Mouse (Mus musculus): ENCODE data around the gene F11r. TPM values are rescaled to one million over a fixed set of nuclear protein-coding genes. Genes with fewer than 3 reads are reported as not detected.
A peak's percentile ranks its signal among the peaks of the same experiment; 100 is the strongest.

Gene F11r
- 19.2 and 20.9 TPM in 2 replicates for polyA plus RNA-seq (2012; rRNA removed)
- polyA plus RNA-seq (2014; fragmentation: Nextera tagmentation; extraction: Ambion mirVana), result 35.4 and 37.6 TPM in 2 replicates

DNA sequence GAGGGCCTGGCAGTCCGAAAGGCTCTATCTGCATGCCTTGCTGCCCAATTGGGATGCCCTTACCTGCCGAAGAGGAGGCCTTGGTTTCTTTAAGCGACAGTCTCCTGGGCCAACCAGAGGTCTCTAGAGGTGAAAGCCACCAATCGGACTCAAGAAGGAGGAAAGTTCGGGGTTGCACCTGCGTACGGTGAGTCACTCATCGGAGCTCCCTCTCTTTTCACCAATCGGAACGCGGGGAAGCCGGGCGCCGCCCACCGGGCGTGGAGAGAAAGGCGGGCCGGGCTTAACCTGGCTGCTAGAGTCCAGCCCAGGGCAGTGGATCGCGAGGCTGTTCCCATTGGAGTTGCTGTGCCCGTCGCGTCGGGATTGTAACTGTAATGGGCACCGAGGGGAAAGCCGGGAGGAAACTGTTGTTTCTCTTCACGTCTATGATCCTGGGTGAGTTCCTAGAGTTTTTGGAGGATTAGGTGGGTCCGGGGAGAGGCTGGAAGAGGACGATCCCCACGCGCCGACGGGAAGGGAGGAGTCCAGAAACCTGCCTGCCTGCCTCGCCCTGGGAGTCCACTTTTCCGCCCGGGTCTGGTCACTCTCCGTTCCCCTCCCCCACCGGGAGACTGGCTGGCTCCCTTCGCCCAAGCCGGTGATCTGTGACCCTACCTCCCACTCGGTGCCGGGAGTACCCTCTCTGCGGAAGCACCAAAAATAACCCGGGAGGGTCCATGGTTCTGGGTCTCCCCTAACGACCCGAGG lies at the start of gene F11r:
F11r (plus strand) TSS at position 272 of the 750 bp plus-strand sequence.
- WGBS, result 1% methylated on average over 46 of the region's 46 CpGs
- no peaks in the 10 kb centered on the region for H3K9me3 ChIP-seq (ENCODE audit: control insufficient read depth, low read length)
- no peak within 1 kb of the TSS for H3K27ac ChIP-seq (replicated peaks; ENCODE audit: low read depth, low read length)
- DNase-seq (ENCODE audit: low spot score), result peak; percentile 61
- peaks cover 12% of the 10 kb centered on the region; the same call in 1 of the 2 replicates for H3K4me1 ChIP-seq (ENCODE audit: control insufficient read depth, insufficient read depth, low read length)
- peak within 1 kb of the TSS; percentile 46 for H3K4me3 ChIP-seq (replicated peaks; ENCODE audit: low read length)
- peak within 1 kb of the TSS; percentile 65 for H3K4me2 ChIP-seq (replicated peaks; ENCODE audit: low read depth, low read length, severe bottlenecking)
- peak; percentile 38; the same call in 1 of the 2 replicates for ATAC-seq (ENCODE audit: low FRiP score, low read depth)
- H3K36me3 ChIP-seq (ENCODE audit: control insufficient read depth, insufficient read depth, low read length), result no peaks in the 10 kb centered on the region
- peak within 1 kb of the TSS; percentile 45 for H3K9ac ChIP-seq (ENCODE audit: low read depth, low read length, severe bottlenecking)
- H3K27me3 ChIP-seq (ENCODE audit: control insufficient read depth, insufficient read depth, low read length), result peaks cover 20% of the 10 kb centered on the region; the same call in 1 of the 2 replicates
- TF ChIP-seq POLR2A (IDR thresholded peaks at IDR 0.05; ENCODE audit: borderline replicate concordance, extremely low read depth, insufficient read depth, insufficient read length), result no peak

GRCm38 (mm10) chr1:171388376-171389102 lies 48.8 kb upstream of the F11r start, which contains the start of gene Arhgap30:
Arhgap30 (plus strand) TSS chr1:171388954.
- H3K36me3 ChIP-seq (ENCODE audit: control insufficient read depth, insufficient read depth, low read length), result no peaks in the 10 kb centered on the region
- no peak within 1 kb of the TSS for H3K4me3 ChIP-seq (replicated peaks; ENCODE audit: low read length)
- no peaks in the 10 kb centered on the region for H3K4me1 ChIP-seq (ENCODE audit: control insufficient read depth, insufficient read depth, low read length)
- H3K27me3 ChIP-seq (ENCODE audit: control insufficient read depth, insufficient read depth, low read length), result no peaks in the 10 kb centered on the region
- no peak within 1 kb of the TSS for H3K4me2 ChIP-seq (replicated peaks; ENCODE audit: low read depth, low read length, severe bottlenecking)
- TF ChIP-seq POLR2A (IDR thresholded peaks at IDR 0.05; ENCODE audit: borderline replicate concordance, extremely low read depth, insufficient read depth, insufficient read length), result no peak
- no peaks in the 10 kb centered on the region for H3K9me3 ChIP-seq (ENCODE audit: control insufficient read depth, low read length)
- no peak within 1 kb of the TSS for H3K27ac ChIP-seq (replicated peaks; ENCODE audit: low read depth, low read length)
- 83% methylated on average over 15 of the region's 15 CpGs for WGBS
- DNase-seq (ENCODE audit: low spot score) (no peak), ATAC-seq (ENCODE audit: low FRiP score, low read depth) (no peak)
- no peak within 1 kb of the TSS for H3K9ac ChIP-seq (ENCODE audit: low read depth, low read length, severe bottlenecking)

DNA sequence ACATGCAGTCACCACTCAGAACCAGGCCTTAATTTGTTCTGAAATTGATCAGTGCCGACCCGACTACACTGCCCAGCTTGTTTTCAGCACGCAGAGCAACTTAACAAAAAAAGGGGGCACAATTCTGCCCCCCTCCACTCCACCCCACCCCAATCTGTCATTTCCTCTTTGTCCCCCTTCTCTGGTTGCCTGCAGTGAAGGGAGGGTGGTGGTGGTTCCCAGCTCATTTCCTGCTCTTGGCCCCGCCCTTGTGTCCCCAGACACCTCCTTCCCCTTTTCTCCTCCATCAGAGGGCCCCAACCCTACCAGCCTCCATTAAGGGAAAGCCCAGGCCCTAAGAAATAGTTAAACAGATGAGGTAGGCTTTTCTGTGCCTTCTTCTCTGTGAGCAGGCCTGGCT lies 47.2 kb upstream of the F11r start:
- no peak overlapping the region for H3K9ac ChIP-seq (ENCODE audit: low read depth, low read length, severe bottlenecking)
- no peaks in the 10 kb centered on the region for H3K36me3 ChIP-seq (ENCODE audit: control insufficient read depth, insufficient read depth, low read length)
- no peaks in the 10 kb centered on the region for H3K27me3 ChIP-seq (ENCODE audit: control insufficient read depth, insufficient read depth, low read length)
- H3K27ac ChIP-seq (replicated peaks; ENCODE audit: low read depth, low read length), result no peak overlapping the region
- no peak for DNase-seq (ENCODE audit: low spot score)
- H3K4me3 ChIP-seq (replicated peaks; ENCODE audit: low read length), result no peak overlapping the region
- 83% methylated on average over 4 of the region's 4 CpGs for WGBS
- no peaks in the 10 kb centered on the region for H3K4me1 ChIP-seq (ENCODE audit: control insufficient read depth, insufficient read depth, low read length)
- no peak for ATAC-seq (ENCODE audit: low FRiP score, low read depth)
- H3K9me3 ChIP-seq (ENCODE audit: control insufficient read depth, low read length), result no peaks in the 10 kb centered on the region
- no peak for TF ChIP-seq POLR2A (IDR thresholded peaks at IDR 0.05; ENCODE audit: borderline replicate concordance, extremely low read depth, insufficient read depth, insufficient read length)
- no peak overlapping the region for H3K4me2 ChIP-seq (replicated peaks; ENCODE audit: low read depth, low read length, severe bottlenecking)

- WGBS, result 75% methylated on average over 4 of the region's 4 CpGs
These were observed 35.5 kb upstream of the F11r start for GRCm38 (mm10) chr1:171401821-171402220.

GRCm38 (mm10) chr1:171402991-171403390 lies 34.3 kb upstream of the F11r start:
- Histone ChIP-seq H3K9ac (ENCODE audit: low read depth, low read length, severe bottlenecking) (no peak overlapping the region), H3K27ac (replicated peaks; ENCODE audit: low read depth, low read length) (no peak overlapping the region), H3K27me3 (ENCODE audit: control insufficient read depth, insufficient read depth, low read length) (no peaks in the 10 kb centered on the region), H3K36me3 (ENCODE audit: control insufficient read depth, insufficient read depth, low read length) (no peaks in the 10 kb centered on the region), H3K9me3 (ENCODE audit: control insufficient read depth, low read length) (no peaks in the 10 kb centered on the region), H3K4me1 (ENCODE audit: control insufficient read depth, insufficient read depth, low read length) (no peaks in the 10 kb centered on the region), H3K4me3 (replicated peaks; ENCODE audit: low read length) (no peak overlapping the region), H3K4me2 (replicated peaks; ENCODE audit: low read depth, low read length, severe bottlenecking) (no peak overlapping the region)
- ATAC-seq (ENCODE audit: low FRiP score, low read depth), result no peak
- WGBS, result 67% methylated on average over 8 of the region's 9 CpGs
- no peak for TF ChIP-seq POLR2A (IDR thresholded peaks at IDR 0.05; ENCODE audit: borderline replicate concordance, extremely low read depth, insufficient read depth, insufficient read length)
- DNase-seq (ENCODE audit: low spot score), result no peak

More at GRCm38 (mm10) chr1:171401821-171402220, 35.5 kb upstream of the F11r start:
- DNase-seq (ENCODE audit: low spot score) (no peak), ATAC-seq (ENCODE audit: low FRiP score, low read depth) (no peak)
- Histone ChIP-seq H3K27ac (replicated peaks; ENCODE audit: low read depth, low read length) (no peak overlapping the region), H3K4me2 (replicated peaks; ENCODE audit: low read depth, low read length, severe bottlenecking) (no peak overlapping the region), H3K36me3 (ENCODE audit: control insufficient read depth, insufficient read depth, low read length) (no peaks in the 10 kb centered on the region), H3K4me1 (ENCODE audit: control insufficient read depth, insufficient read depth, low read length) (no peaks in the 10 kb centered on the region), H3K4me3 (replicated peaks; ENCODE audit: low read length) (no peak overlapping the region), H3K27me3 (ENCODE audit: control insufficient read depth, insufficient read depth, low read length) (no peaks in the 10 kb centered on the region), H3K9me3 (ENCODE audit: control insufficient read depth, low read length) (no peaks in the 10 kb centered on the region), H3K9ac (ENCODE audit: low read depth, low read length, severe bottlenecking) (no peak overlapping the region)
- no peak for TF ChIP-seq POLR2A (IDR thresholded peaks at IDR 0.05; ENCODE audit: borderline replicate concordance, extremely low read depth, insufficient read depth, insufficient read length)
